Mouse (Mus musculus) left cerebral cortex, postnatal 36 days (tissue): Measurements from ENCODE around the gene Mypn. TPM values are rescaled to one million over a fixed set of nuclear protein-coding genes. Genes with fewer than 3 reads are reported as not detected.

Source experiments
- DNase-seq, 2 experiments: peaks; one replicate each; pipeline ENCODE4 v3.0.0; 2021 to 2022; ENCODE audit warnings: low spot score in 2 of 2, mixed read lengths in 1 of 2
- intact Hi-C: fragments of 180-260 bp; cut with DNase I; formaldehyde crosslinking; loops from one replicate; pipeline ENCODE4 v1.15.1; 2025
- total RNA-seq, 2 experiments: library from RNA; stranded (reverse); gene quantifications; 2 replicates each; pipeline ENCODE4 v1.2.3; 2021

Gene Mypn
- total RNA-seq, 2 experiments from 2014 or later: 2.9 to 5.0 TPM

GRCm38 (mm10) chr10:63161240-63161639, 42.5 kb downstream of the Mypn start:
- intact Hi-C loops: no loop called here
- no peak for DNase-seq

GRCm38 (mm10) chr10:63160671-63161070, 43.1 kb downstream of the Mypn start:
- intact Hi-C loops: no loop called here
- DNase-seq: no peak

- intact Hi-C loops: no loop called here
- no peak for DNase-seq
These were observed 45.6 kb downstream of the Mypn start for GRCm38 (mm10) chr10:63158191-63158590.

- intact Hi-C loops: loop anchor here (2.0 kb wide), 1 partner anchor 77 kb away; no protein-coding TSS in a partner anchor
- no peak for DNase-seq
These were observed 46.3 kb downstream of the Mypn start for GRCm38 (mm10) chr10:63157491-63157890.

GRCm38 (mm10) chr10:63156919-63157318, 46.8 kb downstream of the Mypn start:
- peak; percentile 91 for DNase-seq
- intact Hi-C loops: loop anchor here (2.0 kb wide), 1 partner anchor 78 kb away; no protein-coding TSS in a partner anchor

GRCm38 (mm10) chr10:63156351-63156750, 47.4 kb downstream of the Mypn start:
- intact Hi-C loops: loop anchor here (2.0 kb wide), 1 partner anchor 78 kb away; no protein-coding TSS in a partner anchor

GRCm38 (mm10) chr10:63155668-63156350, 47.9 kb downstream of the Mypn start:
- no peak for DNase-seq
- intact Hi-C loops: loop anchor here (2.0 kb wide), 1 partner anchor 79 kb away; no protein-coding TSS in a partner anchor

More at GRCm38 (mm10) chr10:63156351-63156750, 47.4 kb downstream of the Mypn start:
- DNase-seq: no peak

GRCm38 (mm10) chr10:63154726-63155125, 49.0 kb downstream of the Mypn start:
- intact Hi-C loops: loop anchor here (5.0 kb wide), 1 partner anchor 228 kb away; the partner anchor contains the start of genes Dnajc12 and Sirt1
- no peak for DNase-seq

- intact Hi-C loops: loop anchor here (5.0 kb wide), 1 partner anchor 228 kb away; the partner anchor contains the start of genes Dnajc12 and Sirt1
- no peak for DNase-seq
These were observed 49.5 kb downstream of the Mypn start for GRCm38 (mm10) chr10:63154226-63154625.

- DNase-seq: peak in 1 of 2 experiments; percentile 63
- intact Hi-C loops: loop anchor here (2.0 to 5.0 kb wide), 2 partner anchors 155 to 229 kb away; partner anchors contain the start of genes Dnajc12 and Sirt1
These were observed 50.2 kb downstream of the Mypn start for GRCm38 (mm10) chr10:63153563-63153962.

GRCm38 (mm10) chr10:63152358-63152757, 51.4 kb downstream of the Mypn start:
- intact Hi-C loops: loop anchor here (2.0 to 5.0 kb wide), 2 partner anchors 156 to 230 kb away; partner anchors contain the start of genes Dnajc12 and Sirt1
- DNase-seq: no peak

- no peak for DNase-seq
- intact Hi-C loops: no loop called here
These were observed 61.1 kb downstream of the Mypn start for GRCm38 (mm10) chr10:63142660-63143059.

GRCm38 (mm10) chr10:63136436-63136835, 67.3 kb downstream of the Mypn start:
- intact Hi-C loops: no loop called here
- no peak for DNase-seq

GRCm38 (mm10) chr10:63135680-63136079, 68.1 kb downstream of the Mypn start:
- intact Hi-C loops: no loop called here
- DNase-seq: no peak

- no peak for DNase-seq
- intact Hi-C loops: no loop called here
These were observed 70.4 kb downstream of the Mypn start for GRCm38 (mm10) chr10:63133326-63133725.

- no peak for DNase-seq
- intact Hi-C loops: no loop called here
These were observed 71.4 kb downstream of the Mypn start for GRCm38 (mm10) chr10:63132356-63132755.

GRCm38 (mm10) chr10:63130500-63130899, 73.3 kb downstream of the Mypn start:
- DNase-seq: no peak
- intact Hi-C loops: no loop called here

GRCm38 (mm10) chr10:63128256-63128655, 75.5 kb downstream of the Mypn start:
- peak in 1 of 2 experiments; percentile 59 for DNase-seq
- intact Hi-C loops: no loop called here

- intact Hi-C loops: no loop called here
- DNase-seq: no peak
These were observed 76.6 kb downstream of the Mypn start for GRCm38 (mm10) chr10:63127156-63127555.

GRCm38 (mm10) chr10:63126116-63126515, 77.6 kb downstream of the Mypn start:
- intact Hi-C loops: no loop called here
- no peak for DNase-seq

GRCm38 (mm10) chr10:63125343-63125742, 78.4 kb downstream of the Mypn start:
- intact Hi-C loops: no loop called here
- DNase-seq: no peak
